Mouse (Mus musculus): Measurements from ENCODE around the gene Vwa5b2.

The Vwa5b2 gene

DNA sequence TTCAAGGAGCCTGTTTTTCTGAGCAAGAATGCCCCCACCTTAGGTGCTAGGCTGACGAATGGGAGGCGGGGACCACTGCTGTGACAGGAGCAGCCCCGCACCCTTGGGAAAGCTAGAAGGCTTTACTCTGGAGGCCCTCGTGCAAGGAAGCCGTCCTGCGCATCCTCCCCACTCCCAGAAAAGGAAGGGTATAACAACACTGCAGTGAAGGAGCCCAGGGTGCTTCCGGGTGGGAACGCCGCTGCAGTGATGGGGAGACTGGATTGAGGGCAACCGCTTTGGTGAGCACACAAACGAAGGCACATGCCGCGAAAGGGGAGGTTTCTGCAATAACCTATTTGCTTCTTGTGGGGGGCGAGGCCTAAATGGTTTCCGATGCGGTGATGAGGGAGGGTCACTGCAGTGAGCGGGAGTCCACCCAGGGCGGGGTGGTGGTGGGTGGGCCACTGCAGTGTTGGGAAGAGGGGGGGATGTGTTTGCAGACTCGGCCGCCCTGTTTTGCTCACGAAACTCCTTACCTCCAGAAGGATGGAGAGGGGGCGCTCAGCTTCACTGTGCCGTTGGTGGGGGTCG lies at the start of gene Vwa5b2:
Vwa5b2 (plus strand) TSS at position 106 of the 573 bp plus-strand sequence.
- peak; percentile 35 to 38 for DNase-seq

DNA sequence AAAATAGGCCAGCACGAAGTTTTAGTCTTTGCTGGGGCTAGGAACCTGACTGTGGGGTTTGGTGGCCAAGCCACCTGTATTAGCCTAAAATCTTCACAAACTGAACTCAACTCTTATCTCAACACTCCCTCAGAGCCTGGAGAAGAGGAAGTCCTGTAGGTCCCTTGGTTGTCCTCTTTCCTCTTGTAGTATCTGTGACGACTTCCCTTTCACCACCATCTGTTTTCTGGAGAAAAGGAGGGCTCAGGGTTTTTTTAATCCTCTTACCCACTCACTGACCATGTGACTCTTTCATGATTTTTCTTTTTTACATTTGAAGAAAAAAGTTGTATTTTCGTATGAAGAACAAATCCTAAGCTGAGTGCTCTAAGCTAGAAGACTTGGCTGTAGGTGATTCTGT lies 49.6 kb upstream of the Vwa5b2 start:
- DNase-seq, result no peak

GRCm38 (mm10) chr16:20540438-20540837 lies 48.8 kb upstream of the Vwa5b2 start:
- no peak for DNase-seq

- DNase-seq, result no peak
Measured at GRCm38 (mm10) chr16:20545696-20546095, 43.6 kb upstream of the Vwa5b2 start.

GRCm38 (mm10) chr16:20547423-20547822 lies 41.8 kb upstream of the Vwa5b2 start:
- DNase-seq, result no peak

DNA sequence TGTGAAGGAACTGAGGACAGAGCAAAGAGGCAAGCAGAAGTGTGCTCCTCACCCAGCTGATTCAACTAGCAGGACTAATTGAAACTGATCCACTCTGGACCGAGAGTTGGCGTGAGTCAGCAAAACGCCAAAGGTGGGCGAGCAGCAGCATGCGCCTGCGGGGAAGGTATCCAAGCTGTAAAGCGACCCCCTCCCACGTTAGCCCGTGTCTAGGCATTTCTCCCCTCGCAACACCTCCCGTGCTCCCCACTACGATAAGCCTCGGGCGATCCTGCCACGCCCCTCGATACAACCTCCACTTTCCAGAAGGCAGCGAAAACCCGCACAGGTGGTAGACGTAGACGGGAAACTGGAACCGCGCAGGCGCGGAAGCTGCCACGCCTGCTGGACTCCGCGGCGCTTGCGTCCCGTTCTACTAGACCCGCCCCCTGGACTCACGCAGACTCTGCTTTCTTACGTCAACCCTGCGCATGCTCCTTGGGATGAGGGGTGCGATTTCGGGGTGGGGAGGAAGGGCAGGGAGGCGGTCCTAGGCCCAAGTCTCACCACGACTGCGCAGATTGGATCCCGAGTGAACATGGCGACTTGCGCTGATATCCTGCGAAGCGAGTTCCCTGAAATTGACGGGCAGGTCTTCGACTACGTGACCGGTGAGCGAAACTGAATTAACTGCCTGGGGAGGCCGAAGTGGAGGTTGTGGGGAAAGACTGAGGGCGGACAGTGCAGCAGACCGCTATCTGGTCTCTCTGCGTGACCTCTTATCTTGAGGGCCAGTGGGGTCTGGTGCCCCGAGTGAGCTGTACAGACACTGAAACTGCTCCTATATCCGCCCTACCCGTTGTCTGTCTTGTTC lies 40.9 kb upstream of the Vwa5b2 start, which contains the start of gene Abcf3:
Abcf3 (plus strand) TSS at position 482 of the 853 bp plus-strand sequence.
- peak; percentile 97 to 98 for DNase-seq

GRCm38 (mm10) chr16:20549161-20549560 lies 40.1 kb upstream of the Vwa5b2 start:
- DNase-seq, result no peak

- no peak for DNase-seq
Measured at GRCm38 (mm10) chr16:20551691-20552090, 37.6 kb upstream of the Vwa5b2 start.

- DNase-seq, result no peak
Measured at GRCm38 (mm10) chr16:20552594-20552993, 36.7 kb upstream of the Vwa5b2 start.

- no peak for DNase-seq
Measured at GRCm38 (mm10) chr16:20555000-20555399, 34.3 kb upstream of the Vwa5b2 start.

DNA sequence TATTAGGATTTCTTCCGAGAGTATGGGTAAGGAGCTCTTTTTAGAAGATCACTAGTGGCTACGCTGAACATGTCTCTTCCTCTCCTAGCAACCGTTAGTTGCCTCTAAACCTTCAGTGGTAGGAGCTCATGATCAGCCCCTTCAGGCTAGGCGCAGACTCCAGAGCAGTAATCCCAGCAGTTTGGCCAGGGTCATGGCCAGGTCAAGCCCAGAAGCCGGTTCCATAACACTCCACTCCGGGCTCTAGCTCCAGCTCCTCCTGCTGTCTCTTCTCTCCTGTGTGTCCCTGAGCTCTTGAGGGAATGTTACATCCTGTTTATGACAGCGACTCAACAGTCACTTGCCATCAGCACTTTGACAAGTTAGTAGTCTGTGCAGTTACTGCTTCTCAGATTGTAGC lies 31.9 kb upstream of the Vwa5b2 start:
- DNase-seq, result no peak

DNA sequence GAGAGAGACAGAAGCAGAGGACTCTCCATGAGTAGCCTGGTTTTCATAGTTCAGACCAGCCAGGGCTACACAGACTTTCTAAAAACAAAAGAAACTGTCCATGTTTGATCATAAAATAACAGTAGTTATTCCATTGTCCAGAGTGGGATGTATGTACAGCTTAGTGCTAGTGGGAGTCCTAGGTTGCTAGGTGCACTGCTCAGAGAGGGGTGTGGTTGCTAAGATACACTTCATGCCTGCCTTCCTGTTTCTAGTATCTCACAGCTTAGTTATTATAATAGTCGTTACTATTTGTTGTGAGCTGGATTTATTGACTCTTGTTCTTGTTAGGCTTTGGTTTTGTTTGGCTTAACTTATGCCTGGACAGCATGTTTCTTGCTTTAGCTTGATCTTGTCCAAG lies 24.2 kb upstream of the Vwa5b2 start:
- no peak for DNase-seq

DNA sequence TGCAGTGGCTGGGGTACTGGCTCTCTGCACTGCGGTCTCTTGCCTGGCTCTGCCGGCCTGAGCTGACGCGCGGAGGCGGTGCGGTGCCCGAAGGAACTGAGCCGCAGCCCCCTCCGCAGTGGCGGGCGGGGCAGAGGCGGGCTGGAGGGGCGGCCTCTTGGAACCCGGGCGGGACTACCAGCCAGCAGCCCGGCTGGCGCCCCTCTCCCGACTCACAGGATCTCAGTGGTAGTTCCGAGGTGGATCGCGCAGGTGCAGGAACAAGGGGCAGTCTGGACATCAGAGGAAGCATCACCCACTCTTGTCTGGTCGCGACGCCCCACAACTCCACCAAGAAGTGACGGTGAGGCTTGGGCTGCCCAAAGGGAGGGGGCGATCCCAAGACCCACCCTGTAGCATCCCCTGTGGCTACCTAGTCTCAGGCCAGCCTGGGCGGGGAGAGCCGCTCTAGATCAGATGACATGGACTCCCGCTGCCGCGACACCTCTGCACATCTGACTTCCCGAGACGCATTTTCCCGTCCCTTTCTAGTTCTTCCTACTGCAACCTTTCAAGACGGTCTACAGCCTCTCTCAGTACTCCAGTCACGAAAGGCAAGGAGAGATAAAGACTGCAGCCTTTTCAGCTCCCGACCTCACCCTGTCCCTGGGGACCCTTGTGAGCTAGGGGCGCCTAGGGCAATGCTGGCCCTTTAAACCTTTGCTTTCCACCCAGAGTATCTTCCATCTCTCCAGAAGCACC lies 838 bp downstream of the Vwa5b2 start:
- peak; percentile 65 to 75 for DNase-seq

GRCm38 (mm10) chr16:20590680-20591038 lies 1.4 kb downstream of the Vwa5b2 start:
- DNase-seq, result no peak

DNA sequence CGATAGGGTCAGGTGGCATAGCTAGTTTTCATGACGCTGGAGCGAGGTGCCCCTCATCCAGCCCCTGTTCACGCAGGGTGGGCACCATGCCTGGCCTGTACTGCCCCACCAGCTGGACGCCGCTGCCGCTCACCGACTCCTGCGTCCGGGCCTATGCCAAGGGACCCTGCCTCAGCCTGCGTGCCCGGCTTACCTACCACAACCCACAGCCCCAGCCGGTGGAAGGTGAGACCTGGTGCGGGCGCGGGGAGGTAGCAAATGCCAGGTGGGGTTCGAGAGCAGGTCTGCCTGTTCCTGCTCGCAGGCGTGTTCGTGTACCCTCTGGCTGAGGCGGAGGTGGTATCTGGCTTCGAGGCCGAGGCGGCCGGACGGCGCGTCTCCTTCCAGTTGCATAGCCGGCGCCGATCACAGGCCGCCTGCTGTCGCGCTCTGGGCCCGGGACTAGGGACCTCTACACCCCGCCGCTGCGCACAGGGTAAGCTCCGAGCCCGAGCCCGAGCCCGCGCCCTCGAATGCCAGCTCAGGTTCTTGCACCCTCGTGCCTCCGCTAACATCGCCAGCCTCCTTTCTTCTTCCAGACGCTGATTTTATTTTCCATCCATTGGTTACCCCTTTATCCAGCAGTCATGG lies 1.9 kb downstream of the Vwa5b2 start:
- DNase-seq, result peak; percentile 12 to 15

- no peak for DNase-seq
Measured at GRCm38 (mm10) chr16:20595060-20595673, 5.9 kb downstream of the Vwa5b2 start.

- no peak for DNase-seq
Measured at GRCm38 (mm10) chr16:20595737-20596136, 6.5 kb downstream of the Vwa5b2 start.

GRCm38 (mm10) chr16:20596687-20597441 lies 7.6 kb downstream of the Vwa5b2 start:
- no peak for DNase-seq

GRCm38 (mm10) chr16:20600511-20600910 lies 11.2 kb downstream of the Vwa5b2 start:
- no peak for DNase-seq

GRCm38 (mm10) chr16:20604705-20605104 lies 15.4 kb downstream of the Vwa5b2 start:
- no peak for DNase-seq

DNA sequence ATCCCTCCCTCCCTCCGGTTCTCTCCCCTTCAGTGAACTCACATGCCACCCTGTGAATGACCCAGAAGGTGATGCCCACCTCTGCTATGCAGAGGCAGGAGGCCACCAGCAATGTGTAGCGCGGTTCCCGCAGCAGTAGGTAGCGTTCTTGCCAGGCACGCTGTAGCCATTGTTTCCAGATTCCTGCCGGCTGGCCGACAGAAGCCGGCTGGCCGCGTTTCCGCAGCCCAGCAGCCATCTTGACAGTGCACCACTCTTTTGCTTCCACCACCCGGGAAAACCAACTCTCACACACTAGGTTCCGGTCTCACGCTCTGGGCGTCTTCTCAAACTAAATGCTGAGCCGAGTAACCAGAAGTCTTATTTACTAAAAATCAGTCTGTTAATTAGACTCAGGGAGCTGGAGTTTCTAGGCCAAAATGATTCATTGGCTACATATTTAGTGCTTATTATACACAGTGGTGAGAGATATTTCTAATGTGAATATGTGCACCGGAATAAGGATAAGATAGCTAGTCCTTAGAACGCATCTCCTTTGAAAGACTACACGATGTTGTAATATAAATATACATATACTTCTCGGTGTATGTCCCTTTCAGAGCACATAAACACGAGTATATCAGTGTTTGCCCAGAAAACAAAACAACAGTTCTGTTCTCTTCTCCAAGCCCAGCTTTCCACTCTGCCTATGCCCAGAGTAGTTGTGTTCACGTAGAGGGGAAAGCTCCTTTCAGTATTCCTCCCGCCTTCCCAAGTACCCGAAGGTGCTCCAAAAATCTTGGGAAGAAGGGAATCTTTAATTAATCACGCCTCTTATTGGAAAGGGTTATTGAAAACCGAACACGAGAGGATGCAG lies 21.5 kb downstream of the Vwa5b2 start:
- DNase-seq, result peak; percentile 83 to 84
